In genomic region chr11:45810805-45811204, GRCm38 (mm10) we compare ENCODE assay signal across 22 mouse cellular contexts. TPM values are rescaled to one million over a fixed set of nuclear protein-coding genes. Genes with fewer than 3 reads are reported as not detected.
DNase-seq lines count a peak whose midpoint lies in the region; ATAC-seq and TF ChIP-seq lines count a peak whose summit lies in the region.
"Had no signal": no experiment of that assay in that cellular context is flagged by ENCODE, and none has a peak within 500 bp of the region (broad histone marks: within the 10 kb centered on the region; RNA-seq: fewer than 3 reads in every experiment).

No protein-coding gene starts in this region.

- peaks cover 20% of the 10 kb centered on the region for H3K4me1 ChIP-seq in kidney, embryonic 15.5 days
- H3K4me1 ChIP-seq in intestine, embryonic 15.5 days (replicated peaks): 0 out of 2 replicates have a peak, but pooled peaks cover 2% of the 10 kb centered on the region
- peaks cover 69% of the 10 kb centered on the region for H3K4me1 ChIP-seq in liver, embryonic 15.5 days (replicated peaks)
- H3K4me1 ChIP-seq in stomach, embryonic 16.5 days (ENCODE audit: control insufficient read depth, insufficient read depth, low read length): no peaks in the 10 kb centered on the region; the same call in 1 of the 2 replicates
- no peaks in the 10 kb centered on the region for H3K4me1 ChIP-seq in midbrain, embryonic 16.5 days (ENCODE audit: control insufficient read depth, insufficient read depth, low read length)
- no peaks in the 10 kb centered on the region for H3K4me1 ChIP-seq in cerebellum, adult 2 months (ENCODE audit: control insufficient read depth, insufficient read depth, low read length)
- H3K4me1 ChIP-seq: embryonic facial prominence, embryonic 15.5 days; forebrain, embryonic 13.5 days; hindbrain, embryonic 13.5 days; neural tube, embryonic 12.5 days had no signal

- H3K9me3 ChIP-seq in kidney, embryonic 15.5 days (replicated peaks): no peaks in the 10 kb centered on the region
- H3K9me3 ChIP-seq in intestine, embryonic 15.5 days: no peaks in the 10 kb centered on the region
- no peaks in the 10 kb centered on the region for H3K9me3 ChIP-seq in liver, embryonic 15.5 days (replicated peaks)
- no peaks in the 10 kb centered on the region for H3K9me3 ChIP-seq in stomach, embryonic 16.5 days (replicated peaks; ENCODE audit: control insufficient read depth, low read length)
- no peaks in the 10 kb centered on the region for H3K9me3 ChIP-seq in midbrain, embryonic 16.5 days (replicated peaks; ENCODE audit: control insufficient read depth, low read length, poor library complexity, severe bottlenecking)
- H3K9me3 ChIP-seq: embryonic facial prominence, embryonic 15.5 days; forebrain, embryonic 13.5 days; hindbrain, embryonic 13.5 days; midbrain, embryonic 10.5 days; neural tube, embryonic 12.5 days had no signal

- ATAC-seq in kidney, embryonic 15.5 days (replicated peaks; ENCODE audit: low FRiP score): no peak
- peak; percentile 84 for ATAC-seq in intestine, embryonic 15.5 days
- peak; percentile 88 for ATAC-seq in liver, embryonic 15.5 days (ENCODE audit: insufficient read depth)
- peak; percentile 77; the same call in 1 of the 2 replicates for ATAC-seq in stomach, embryonic 16.5 days (ENCODE audit: insufficient read depth, low FRiP score)
- no peak for ATAC-seq in midbrain, embryonic 16.5 days
- ATAC-seq: forebrain, embryonic 13.5 days had no signal

- H3K9ac ChIP-seq in kidney, embryonic 15.5 days: no peak overlapping the region
- no peak overlapping the region for H3K9ac ChIP-seq in intestine, embryonic 15.5 days
- peak overlapping the region; percentile 16 for H3K9ac ChIP-seq in liver, embryonic 15.5 days
- no peak overlapping the region for H3K9ac ChIP-seq in stomach, embryonic 16.5 days (ENCODE audit: low read length)
- no peak overlapping the region for H3K9ac ChIP-seq in midbrain, embryonic 16.5 days (ENCODE audit: low read depth, low read length)
- H3K9ac ChIP-seq: embryonic facial prominence, embryonic 15.5 days; forebrain, embryonic 13.5 days; hindbrain, embryonic 13.5 days; neural tube, embryonic 12.5 days had no signal

- no peak overlapping the region for H3K4me3 ChIP-seq in kidney, embryonic 15.5 days (replicated peaks)
- H3K4me3 ChIP-seq in intestine, embryonic 15.5 days (replicated peaks): no peak overlapping the region
- no peak overlapping the region for H3K4me3 ChIP-seq in liver, embryonic 15.5 days (replicated peaks)
- H3K4me3 ChIP-seq in stomach, embryonic 16.5 days (replicated peaks; ENCODE audit: low read length): no peak overlapping the region
- no peak overlapping the region for H3K4me3 ChIP-seq in midbrain, embryonic 16.5 days (ENCODE audit: low read depth, low read length)
- H3K4me3 ChIP-seq in cerebellum, adult 2 months (replicated peaks; ENCODE audit: insufficient read depth, low read depth, low read length): no peak overlapping the region
- H3K4me3 ChIP-seq: embryonic facial prominence, embryonic 15.5 days; forebrain, embryonic 13.5 days; hindbrain, embryonic 13.5 days; midbrain, embryonic 10.5 days; neural tube, embryonic 12.5 days had no signal

- no peak for DNase-seq in kidney, postnatal 25 days
- DNase-seq in cerebellum, postnatal 14 days: no peak
- DNase-seq in cerebellum, adult 2 months: no peak
- DNase-seq: adrenal gland, adult 8-10 months; cerebellum, adult 9-11 months; embryo, embryonic 11 days; heart, adult 18-20 months; kidney, adult 2 months; kidney, postnatal 4 days; lung, postnatal 14 days; thymus, adult 18-20 months had no signal

- H3K27me3 ChIP-seq in kidney, embryonic 15.5 days: no peaks in the 10 kb centered on the region
- H3K27me3 ChIP-seq in intestine, embryonic 15.5 days (replicated peaks): no peaks in the 10 kb centered on the region
- 0 out of 2 replicates have a peak, but pooled peaks cover 4% of the 10 kb centered on the region for H3K27me3 ChIP-seq in liver, embryonic 15.5 days
- H3K27me3 ChIP-seq in stomach, embryonic 16.5 days (ENCODE audit: control insufficient read depth, insufficient read depth, low read length): no peaks in the 10 kb centered on the region
- H3K27me3 ChIP-seq in midbrain, embryonic 16.5 days (ENCODE audit: control insufficient read depth, insufficient read depth, low read depth, low read length): no peaks in the 10 kb centered on the region
- H3K27me3 ChIP-seq in cerebellum, adult 2 months (ENCODE audit: control insufficient read depth, insufficient read depth, low read length): no peaks in the 10 kb centered on the region; the same call in 1 of the 2 replicates
- H3K27me3 ChIP-seq: CH12.LX; embryonic facial prominence, embryonic 15.5 days; forebrain, embryonic 13.5 days; hindbrain, embryonic 13.5 days; neural tube, embryonic 12.5 days had no signal

- no peak overlapping the region for H3K4me2 ChIP-seq in kidney, embryonic 15.5 days
- H3K4me2 ChIP-seq in intestine, embryonic 15.5 days (replicated peaks): no peak overlapping the region
- peak overlapping the region; percentile 56 for H3K4me2 ChIP-seq in liver, embryonic 15.5 days
- H3K4me2 ChIP-seq in stomach, embryonic 16.5 days (ENCODE audit: low read depth, low read length): no peak overlapping the region
- H3K4me2 ChIP-seq in midbrain, embryonic 16.5 days (ENCODE audit: low read length): no peak overlapping the region
- H3K4me2 ChIP-seq: embryonic facial prominence, embryonic 15.5 days; forebrain, embryonic 13.5 days; hindbrain, embryonic 13.5 days; neural tube, embryonic 12.5 days had no signal

- H3K36me3 ChIP-seq in kidney, embryonic 15.5 days: no peaks in the 10 kb centered on the region
- H3K36me3 ChIP-seq in intestine, embryonic 15.5 days: no peaks in the 10 kb centered on the region
- H3K36me3 ChIP-seq in liver, embryonic 15.5 days (replicated peaks): no peaks in the 10 kb centered on the region
- no peaks in the 10 kb centered on the region for H3K36me3 ChIP-seq in stomach, embryonic 16.5 days (ENCODE audit: control insufficient read depth, insufficient read depth, low read length)
- H3K36me3 ChIP-seq in midbrain, embryonic 16.5 days (ENCODE audit: control insufficient read depth, insufficient read depth, low read length): no peaks in the 10 kb centered on the region
- H3K36me3 ChIP-seq: embryonic facial prominence, embryonic 15.5 days; hindbrain, embryonic 13.5 days; midbrain, embryonic 10.5 days; neural tube, embryonic 12.5 days had no signal

- TF ChIP-seq POLR2A in cerebellum, adult 2 months (IDR thresholded peaks at IDR 0.05; ENCODE audit: borderline replicate concordance, insufficient read depth, low read length): no peak

- H3K27ac ChIP-seq in kidney, embryonic 15.5 days: peak overlapping the region; percentile 13; the same call in 1 of the 2 replicates
- H3K27ac ChIP-seq in intestine, embryonic 15.5 days: peak overlapping the region; percentile 84
- peak overlapping the region; percentile 99 for H3K27ac ChIP-seq in liver, embryonic 15.5 days (replicated peaks)
- peak overlapping the region; percentile 66; the same call in 1 of the 2 replicates for H3K27ac ChIP-seq in stomach, embryonic 16.5 days (ENCODE audit: low read length)
- no peak overlapping the region for H3K27ac ChIP-seq in midbrain, embryonic 16.5 days (ENCODE audit: low read length)
- no peak overlapping the region for H3K27ac ChIP-seq in cerebellum, adult 2 months (ENCODE audit: insufficient read depth, low read length)
- H3K27ac ChIP-seq: embryonic facial prominence, embryonic 15.5 days; forebrain, embryonic 13.5 days; hindbrain, embryonic 13.5 days; midbrain, embryonic 10.5 days; neural tube, embryonic 12.5 days had no signal

- 81% methylated on average over 8 of the region's 8 CpGs for WGBS in kidney, embryonic 15.5 days
- 65% methylated on average over 8 of the region's 8 CpGs for WGBS in intestine, embryonic 15.5 days
- 29% methylated on average over 8 of the region's 8 CpGs for WGBS in liver, embryonic 15.5 days (ENCODE audit: insufficient replicate concordance)
- 81% methylated on average over 8 of the region's 8 CpGs for WGBS in stomach, embryonic 16.5 days
- 95% methylated on average over 8 of the region's 8 CpGs for WGBS in midbrain, embryonic 16.5 days
- WGBS in cerebellum, adult 2 months: 94% methylated on average over 8 of the region's 8 CpGs

- no peak for TF ChIP-seq CTCF in cerebellum, adult 2 months (IDR thresholded peaks at IDR 0.05; ENCODE audit: borderline replicate concordance, insufficient read depth, low read depth, low read length)

RNA-seq across cellular contexts. Expression of gene Clint1, which starts 41.0 kb away (rescaled TPM):
- 97.8 and 102 TPM in 2 replicates for polyA plus RNA-seq in kidney, embryonic 15.5 days (2015; fragmentation: Nextera tagmentation; extraction: Ambion mirVana)
- 102 and 106 TPM in 2 replicates for polyA plus RNA-seq in intestine, embryonic 15.5 days (2015; fragmentation: Nextera tagmentation; extraction: Ambion mirVana)
- polyA plus RNA-seq in liver, embryonic 15.5 days (2015; fragmentation: Nextera tagmentation; extraction: Ambion mirVana): 53.8 and 62.1 TPM in 2 replicates
- 82.4 and 85.6 TPM in 2 replicates for polyA plus RNA-seq in stomach, embryonic 16.5 days (2015; fragmentation: Nextera tagmentation; extraction: Ambion mirVana)
- polyA plus RNA-seq in midbrain, embryonic 16.5 days (2015; fragmentation: Nextera tagmentation; extraction: Ambion mirVana): 38.7 and 42.6 TPM in 2 replicates
- 41.4 and 41.5 TPM in 2 replicates for polyA plus RNA-seq in cerebellum, adult 2 months (2012; rRNA removed)

Comparison
In these comparisons a context has a peak if more than half of its experiments do, and no peak if none do; other contexts are left out.
1. ATAC-seq: peak in intestine, embryonic 15.5 days (single experiment), liver, embryonic 15.5 days (single experiment) and stomach, embryonic 16.5 days (single experiment); none in kidney, embryonic 15.5 days (single experiment) and midbrain, embryonic 16.5 days (single experiment).
2. H3K27ac ChIP-seq: peak in kidney, embryonic 15.5 days (single experiment), intestine, embryonic 15.5 days (single experiment), liver, embryonic 15.5 days (single experiment) and stomach, embryonic 16.5 days (single experiment); none in midbrain, embryonic 16.5 days (single experiment) and cerebellum, adult 2 months (single experiment).